Mouse (Mus musculus) ES-E14 (cell line): Measurements from ENCODE around the gene Haus8.

Source experiments
- CHD2 ChIP-seq: IDR thresholded peaks from 2 replicates; pipeline ENCODE4 v1.6.1; 2014; ENCODE audit warnings: mild to moderate bottlenecking, low read depth, low read length, inconsistent platforms
- ZNF384 ChIP-seq: IDR thresholded peaks from 2 replicates; pipeline ENCODE4 v1.6.1; 2012; ENCODE audit warnings: low read depth, low read length, inconsistent platforms

DNA sequence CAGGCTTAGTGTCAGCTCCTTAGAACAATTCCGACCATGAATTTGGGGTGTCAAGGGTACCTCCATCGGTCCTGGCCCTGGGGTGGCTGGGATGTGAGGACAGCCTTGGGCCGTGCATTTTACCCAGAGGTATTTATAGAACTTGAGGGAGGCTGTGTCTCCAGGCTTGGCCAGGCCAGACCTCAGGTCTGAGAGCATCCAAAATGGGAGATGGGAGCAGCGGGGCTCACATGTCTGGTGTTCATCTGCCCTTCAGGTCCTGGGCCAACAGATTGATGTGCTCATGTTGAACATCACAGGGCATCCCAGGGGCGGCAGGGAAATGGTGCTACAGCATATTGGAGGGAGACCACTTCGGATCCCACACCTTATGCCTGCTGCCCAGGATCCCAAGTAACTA is 18.6 kb upstream of the Haus8 start:
- TF ChIP-seq ZNF384 (no peak), CHD2 (no peak)
